31 mouse cellular contexts compared by ENCODE assay signal in genomic region chr9:51353511-51353910, GRCm38 (mm10). TPM values are rescaled to one million over a fixed set of nuclear protein-coding genes. Genes with fewer than 3 reads are reported as not detected.
A peak's percentile ranks its signal among the peaks of the same experiment; 100 is the strongest.
DNase-seq lines count a peak whose midpoint lies in the region; ATAC-seq lines count a peak whose summit lies in the region.
"Had no signal": no experiment of that assay in that cellular context is flagged by ENCODE, and none has a peak within 500 bp of the region (broad histone marks: within the 10 kb centered on the region; RNA-seq: fewer than 3 reads in every experiment).

No protein-coding gene starts in this region.

- peak; percentile 29 for DNase-seq in embryonic facial prominence, embryonic 14.5 days (ENCODE audit: low spot score)
- no peak for DNase-seq in embryonic facial prominence, embryonic 10.5 days (ENCODE audit: low spot score)
- DNase-seq in heart, postnatal 10 days, result peak; percentile 45 to 51
- no peak for DNase-seq in heart, embryonic 10.5 days (ENCODE audit: low spot score)
- peak; percentile 18 for DNase-seq in lung, postnatal 10 days
- no peak for DNase-seq in lung, postnatal 14 days
- DNase-seq in ovary, postnatal 14 days (ENCODE audit: low spot score), result no peak
- DNase-seq: adrenal gland, postnatal 25 days; cerebellum, adult 11 months; cerebellum, adult 9-11 months; forebrain, postnatal 0 days; gastrocnemius, postnatal 14 days; kidney, adult 9 months; kidney, postnatal 4 days; thymus, adult 2 months; thymus, postnatal 4 days had no signal

- no peaks in the 10 kb centered on the region for H3K4me1 ChIP-seq in embryonic facial prominence, embryonic 14.5 days (ENCODE audit: control insufficient read depth, insufficient read depth, low read length)
- H3K4me1 ChIP-seq in embryonic facial prominence, embryonic 10.5 days, result no peaks in the 10 kb centered on the region
- H3K4me1 ChIP-seq in heart, embryonic 10.5 days, result peaks cover 5% of the 10 kb centered on the region; the same call in 1 of the 2 replicates
- H3K4me1 ChIP-seq in neural tube, embryonic 15.5 days, result peaks cover 8% of the 10 kb centered on the region
- H3K4me1 ChIP-seq: forebrain, embryonic 10.5 days; hindbrain, embryonic 10.5 days; intestine, embryonic 15.5 days; limb, embryonic 15.5 days; midbrain, embryonic 12.5 days; neural tube, embryonic 12.5 days had no signal

- intact Hi-C loops in heart, postnatal 10 days (cut with DNase I), result no loop called here

- WGBS in embryonic facial prominence, embryonic 14.5 days, result 69% methylated on average over 3 of the region's 3 CpGs
- WGBS in embryonic facial prominence, embryonic 10.5 days, result 82% methylated on average over 3 of the region's 3 CpGs
- 73% methylated on average over 3 of the region's 3 CpGs for WGBS in heart, embryonic 10.5 days
- 58% methylated on average over 3 of the region's 3 CpGs for WGBS in neural tube, embryonic 15.5 days

- no peaks in the 10 kb centered on the region for H3K27me3 ChIP-seq in embryonic facial prominence, embryonic 14.5 days (replicated peaks; ENCODE audit: control insufficient read depth, insufficient read depth, low read length)
- 0 out of 2 replicates have a peak, but pooled peaks cover 3% of the 10 kb centered on the region for H3K27me3 ChIP-seq in embryonic facial prominence, embryonic 10.5 days (replicated peaks; ENCODE audit: low read depth, poor library complexity, severe bottlenecking)
- no peaks in the 10 kb centered on the region for H3K27me3 ChIP-seq in heart, embryonic 10.5 days (ENCODE audit: insufficient read depth, poor library complexity, severe bottlenecking)
- H3K27me3 ChIP-seq in neural tube, embryonic 15.5 days (replicated peaks), result no peaks in the 10 kb centered on the region
- H3K27me3 ChIP-seq: intestine, embryonic 15.5 days; limb, embryonic 15.5 days; midbrain, embryonic 12.5 days; neural tube, embryonic 12.5 days had no signal

- no peak overlapping the region for H3K27ac ChIP-seq in embryonic facial prominence, embryonic 14.5 days (replicated peaks; ENCODE audit: low read depth, low read length)
- no peak overlapping the region for H3K27ac ChIP-seq in embryonic facial prominence, embryonic 10.5 days (replicated peaks)
- H3K27ac ChIP-seq in heart, embryonic 10.5 days, result no peak overlapping the region
- peak overlapping the region; percentile 48; the same call in 1 of the 2 replicates for H3K27ac ChIP-seq in neural tube, embryonic 15.5 days (replicated peaks)
- H3K27ac ChIP-seq: forebrain, embryonic 10.5 days; heart, adult 2 months; hindbrain, embryonic 10.5 days; intestine, embryonic 15.5 days; limb, embryonic 15.5 days; liver, embryonic 14.5 days; midbrain, embryonic 12.5 days; neural tube, embryonic 12.5 days; stomach, postnatal 0 days had no signal

- H3K36me3 ChIP-seq in embryonic facial prominence, embryonic 14.5 days (ENCODE audit: control insufficient read depth, insufficient read depth, low read length), result no peaks in the 10 kb centered on the region
- no peaks in the 10 kb centered on the region for H3K36me3 ChIP-seq in embryonic facial prominence, embryonic 10.5 days (replicated peaks)
- H3K36me3 ChIP-seq in heart, embryonic 10.5 days, result no peaks in the 10 kb centered on the region
- H3K36me3 ChIP-seq in neural tube, embryonic 15.5 days, result no peaks in the 10 kb centered on the region
- H3K36me3 ChIP-seq: forebrain, embryonic 10.5 days; hindbrain, embryonic 10.5 days; intestine, embryonic 15.5 days; limb, embryonic 15.5 days; midbrain, embryonic 12.5 days; neural tube, embryonic 12.5 days had no signal

- no peaks in the 10 kb centered on the region for H3K9me3 ChIP-seq in embryonic facial prominence, embryonic 14.5 days (ENCODE audit: control insufficient read depth, low read length)
- H3K9me3 ChIP-seq in embryonic facial prominence, embryonic 10.5 days, result no peaks in the 10 kb centered on the region
- H3K9me3 ChIP-seq in heart, embryonic 10.5 days, result no peaks in the 10 kb centered on the region
- H3K9me3 ChIP-seq in neural tube, embryonic 15.5 days (replicated peaks), result no peaks in the 10 kb centered on the region
- H3K9me3 ChIP-seq: forebrain, embryonic 10.5 days; hindbrain, embryonic 10.5 days; intestine, embryonic 15.5 days; limb, embryonic 15.5 days; midbrain, embryonic 12.5 days; neural tube, embryonic 12.5 days had no signal

- ATAC-seq in embryonic facial prominence, embryonic 14.5 days (ENCODE audit: low read depth), result no peak
- peak; percentile 17; the same call in 1 of the 2 replicates for ATAC-seq in neural tube, embryonic 15.5 days (ENCODE audit: low FRiP score)
- ATAC-seq: CD4-positive, CD25-positive, alpha-beta regulatory T cell, adult 4 months; forebrain, postnatal 0 days; hindbrain, embryonic 16.5 days; intestine, embryonic 15.5 days had no signal

- H3K9ac ChIP-seq in embryonic facial prominence, embryonic 14.5 days (ENCODE audit: low read depth, low read length), result no peak overlapping the region
- no peak overlapping the region for H3K9ac ChIP-seq in neural tube, embryonic 15.5 days (replicated peaks)
- H3K9ac ChIP-seq: forebrain, postnatal 0 days; intestine, embryonic 15.5 days; limb, embryonic 15.5 days; liver, embryonic 14.5 days; midbrain, embryonic 12.5 days; neural tube, embryonic 12.5 days had no signal

- H3K4me3 ChIP-seq in embryonic facial prominence, embryonic 14.5 days (ENCODE audit: low read depth, low read length), result no peak overlapping the region
- H3K4me3 ChIP-seq in embryonic facial prominence, embryonic 10.5 days, result no peak overlapping the region
- H3K4me3 ChIP-seq in heart, embryonic 10.5 days, result no peak overlapping the region
- no peak overlapping the region for H3K4me3 ChIP-seq in neural tube, embryonic 15.5 days (replicated peaks)
- H3K4me3 ChIP-seq: forebrain, embryonic 10.5 days; heart, adult 2 months; hindbrain, embryonic 10.5 days; intestine, embryonic 15.5 days; limb, embryonic 15.5 days; midbrain, embryonic 12.5 days; neural tube, embryonic 12.5 days had no signal

- H3K4me2 ChIP-seq in embryonic facial prominence, embryonic 14.5 days (ENCODE audit: low read depth, low read length), result no peak overlapping the region
- H3K4me2 ChIP-seq in neural tube, embryonic 15.5 days, result no peak overlapping the region
- H3K4me2 ChIP-seq: intestine, embryonic 15.5 days; limb, embryonic 15.5 days; midbrain, embryonic 12.5 days; neural tube, embryonic 12.5 days had no signal

RNA-seq across cellular contexts. Expression of gene 1810046K07Rik, which starts 24.8 kb away (rescaled TPM):
- not detected in 2 replicates for polyA plus RNA-seq in embryonic facial prominence, embryonic 14.5 days (2014; fragmentation: Nextera tagmentation; extraction: Ambion mirVana)
- polyA plus RNA-seq in embryonic facial prominence, embryonic 10.5 days (2016; fragmentation: Nextera tagmentation; extraction: Ambion mirVana), result not detected in 2 replicates
- not detected for total RNA-seq in heart, postnatal 10 days (2021)
- not detected in 2 replicates for polyA plus RNA-seq in heart, embryonic 10.5 days (2016; fragmentation: Nextera tagmentation; extraction: Ambion mirVana)
- not detected in 2 replicates for polyA plus RNA-seq in neural tube, embryonic 15.5 days (2015; fragmentation: Nextera tagmentation; extraction: Ambion mirVana)
- total RNA-seq: adrenal gland, postnatal 25 days; common myeloid progenitor, adult 5-6 weeks; forebrain, postnatal 0 days; gastrocnemius, postnatal 14 days; heart, adult 2 months; left cerebral cortex, postnatal 14 days; megakaryocyte, adult 5-6 weeks had no signal
- polyA plus RNA-seq: CD4-positive, CD25-positive, alpha-beta regulatory T cell, adult 4 months; forebrain, embryonic 10.5 days; forebrain, postnatal 0 days; hindbrain, embryonic 10.5 days; hindbrain, embryonic 16.5 days; intestine, embryonic 15.5 days; limb, embryonic 15.5 days; midbrain, embryonic 12.5 days; neural tube, embryonic 12.5 days had no signal

Comparison
In these comparisons a context has a peak if more than half of its experiments do, and no peak if none do; other contexts are left out.
1. DNase-seq: peak in embryonic facial prominence, embryonic 14.5 days (single experiment), heart, postnatal 10 days (2 of 2) and lung, postnatal 10 days (single experiment); none in embryonic facial prominence, embryonic 10.5 days (single experiment), heart, embryonic 10.5 days (single experiment), lung, postnatal 14 days (single experiment) and ovary, postnatal 14 days (single experiment).